Mouse (Mus musculus) stomach, postnatal 0 days (tissue): ENCODE results near the gene Klk1b11.

ENCODE experiments used
- CTCF ChIP-seq: IDR thresholded peaks from 2 replicates; pipeline ENCODE4 v1.5.1; 2016; ENCODE audit warnings: antibody characterized with exemption, low read depth, mild to moderate bottlenecking, moderate library complexity
- EP300 ChIP-seq: optimal IDR thresholded peaks from 2 replicates; pipeline ENCODE3; 2016; ENCODE audit warnings: antibody characterized with exemption

DNA sequence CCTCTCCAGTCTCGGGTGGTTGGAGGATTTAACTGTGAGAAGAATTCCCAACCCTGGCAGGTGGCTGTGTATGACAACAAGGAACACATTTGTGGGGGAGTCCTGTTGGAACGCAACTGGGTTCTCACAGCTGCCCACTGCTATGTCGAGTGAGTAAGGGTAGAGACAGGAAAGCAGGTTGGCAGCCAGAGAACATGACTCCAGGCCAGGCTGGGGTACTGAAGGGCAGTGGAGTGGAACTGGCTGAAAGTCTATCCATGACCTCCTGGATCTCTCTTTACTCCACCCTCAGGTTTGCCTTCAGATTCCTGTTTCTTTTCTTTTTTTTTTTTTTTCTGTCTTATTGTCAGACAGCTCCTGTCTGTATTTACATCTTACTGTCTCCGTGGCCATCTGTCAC lies 43.0 kb upstream of the Klk1b11 start:
- TF ChIP-seq CTCF (no peak), EP300 (no peak)
